Mouse (Mus musculus): ENCODE measurements around the gene Klc3. TPM values are rescaled to one million over a fixed set of nuclear protein-coding genes. Genes with fewer than 3 reads are reported as not detected.

The Klc3 gene
- 1.8 and 1.9 TPM in 2 replicates for polyA plus RNA-seq (2014; fragmentation: Nextera tagmentation; extraction: Ambion mirVana)

- Histone ChIP-seq H3K4me2 (ENCODE audit: low read length) (peak within 1 kb of the TSS; percentile 96), H3K4me3 (ENCODE audit: control insufficient read depth in 1 of 2, insufficient read depth in 1 of 2, low read depth in 1 of 2, low read length in 2 of 2) (peak within 1 kb of the TSS; percentile 57 to 59), H3K9ac (ENCODE audit: low read length) (peak within 1 kb of the TSS; percentile 69), H3K27me3 (ENCODE audit: control insufficient read depth, insufficient read depth, low read length) (peaks cover 39% of the 10 kb centered on the region), H3K4me1 (ENCODE audit: control insufficient read depth in 2 of 2, insufficient read depth in 2 of 2, low read length in 2 of 2) (peaks cover 0 to 7% of the 10 kb centered on the region in 2 experiments; a peak in 3 of 4 replicates), H3K27ac (replicated peaks in 1 of 2; ENCODE audit: control insufficient read depth in 1 of 2, insufficient read depth in 1 of 2, low read depth in 2 of 2, low read length in 2 of 2) (no peak within 1 kb of the TSS), H3K36me3 (ENCODE audit: control insufficient read depth, insufficient read depth, low read length) (no peaks in the 10 kb centered on the region), H3K9me3 (ENCODE audit: control insufficient read depth, low read length) (peaks cover 5% of the 10 kb centered on the region; the same call in 1 of the 2 replicates)
- peak; percentile 54 for ATAC-seq (ENCODE audit: insufficient number of reproducible peaks, insufficient read depth, low FRiP score, low read depth)
- WGBS, result under 1% methylated on average over 60 of the region's 62 CpGs
These were observed at the start of gene Klc3 for GRCm38 (mm10) chr7:19403731-19404296. TSS of gene Klc3 (minus strand) at chr7:19404104.

DNA sequence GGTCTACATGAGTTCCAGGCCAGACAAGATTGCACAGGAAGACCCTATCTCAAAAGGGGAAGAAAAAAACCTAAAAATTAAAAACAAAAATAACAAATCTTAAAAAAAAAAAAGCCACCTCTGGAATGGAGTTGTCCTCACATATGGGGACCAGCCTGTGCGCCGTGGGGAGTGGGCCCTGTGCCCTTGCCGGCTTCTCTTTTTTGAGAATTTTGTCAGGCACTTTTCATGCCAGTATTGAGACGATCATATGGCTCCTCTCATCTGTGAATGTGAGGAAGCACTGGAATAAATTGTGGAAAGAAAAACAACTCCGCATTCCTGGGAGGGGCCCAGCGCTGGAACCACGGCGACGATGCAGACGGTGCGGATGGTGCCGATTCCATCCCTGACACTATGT, 45.3 kb upstream of the Klc3 start:
- H3K4me2 ChIP-seq (ENCODE audit: low read length), result no peak overlapping the region
- H3K36me3 ChIP-seq (ENCODE audit: control insufficient read depth, insufficient read depth, low read length), result peaks cover 75% of the 10 kb centered on the region
- 78% methylated on average over 12 of the region's 12 CpGs for WGBS
- H3K4me1 ChIP-seq (ENCODE audit: control insufficient read depth in 2 of 2, insufficient read depth in 2 of 2, low read length in 2 of 2), result no peaks in the 10 kb centered on the region
- no peaks in the 10 kb centered on the region for H3K27me3 ChIP-seq (ENCODE audit: control insufficient read depth, insufficient read depth, low read length)
- no peak overlapping the region for H3K4me3 ChIP-seq (ENCODE audit: control insufficient read depth in 1 of 2, insufficient read depth in 1 of 2, low read depth in 1 of 2, low read length in 2 of 2)
- no peaks in the 10 kb centered on the region for H3K9me3 ChIP-seq (ENCODE audit: control insufficient read depth, low read length)
- H3K9ac ChIP-seq (ENCODE audit: low read length), result no peak overlapping the region
- no peak for ATAC-seq (ENCODE audit: insufficient number of reproducible peaks, insufficient read depth, low FRiP score, low read depth)
- no peak overlapping the region for H3K27ac ChIP-seq (replicated peaks in 1 of 2; ENCODE audit: control insufficient read depth in 1 of 2, insufficient read depth in 1 of 2, low read depth in 2 of 2, low read length in 2 of 2)

DNA sequence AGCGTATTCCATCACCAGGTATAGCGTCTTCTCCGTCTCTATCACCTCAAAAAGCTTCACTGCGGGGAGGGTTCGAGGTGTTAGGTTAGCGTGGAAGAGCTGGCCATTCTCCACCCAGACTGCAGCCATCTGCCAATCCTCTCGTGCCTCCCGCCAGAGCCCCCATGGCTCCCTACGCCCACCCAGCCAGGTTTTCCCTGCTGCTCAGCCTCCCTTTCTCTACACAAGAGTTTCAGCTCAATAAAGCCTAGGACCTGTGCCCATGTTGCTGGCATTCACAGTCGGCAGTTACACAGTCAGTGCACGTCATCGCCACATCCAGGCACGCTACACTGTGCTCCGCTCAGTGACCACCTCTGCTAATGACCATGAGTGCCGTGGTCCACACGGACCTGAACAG, 43.8 kb upstream of the Klc3 start:
- no peak overlapping the region for H3K9ac ChIP-seq (ENCODE audit: low read length)
- H3K27ac ChIP-seq (replicated peaks in 1 of 2; ENCODE audit: control insufficient read depth in 1 of 2, insufficient read depth in 1 of 2, low read depth in 2 of 2, low read length in 2 of 2), result no peak overlapping the region
- no peak overlapping the region for H3K4me3 ChIP-seq (ENCODE audit: control insufficient read depth in 1 of 2, insufficient read depth in 1 of 2, low read depth in 1 of 2, low read length in 2 of 2)
- no peak overlapping the region for H3K4me2 ChIP-seq (ENCODE audit: low read length)
- peaks cover 85% of the 10 kb centered on the region for H3K36me3 ChIP-seq (ENCODE audit: control insufficient read depth, insufficient read depth, low read length)
- no peaks in the 10 kb centered on the region for H3K4me1 ChIP-seq (ENCODE audit: control insufficient read depth in 2 of 2, insufficient read depth in 2 of 2, low read length in 2 of 2)
- ATAC-seq (ENCODE audit: insufficient number of reproducible peaks, insufficient read depth, low FRiP score, low read depth), result no peak
- WGBS, result 91% methylated on average over 16 of the region's 16 CpGs
- H3K27me3 ChIP-seq (ENCODE audit: control insufficient read depth, insufficient read depth, low read length), result no peaks in the 10 kb centered on the region
- H3K9me3 ChIP-seq (ENCODE audit: control insufficient read depth, low read length), result no peaks in the 10 kb centered on the region

DNA sequence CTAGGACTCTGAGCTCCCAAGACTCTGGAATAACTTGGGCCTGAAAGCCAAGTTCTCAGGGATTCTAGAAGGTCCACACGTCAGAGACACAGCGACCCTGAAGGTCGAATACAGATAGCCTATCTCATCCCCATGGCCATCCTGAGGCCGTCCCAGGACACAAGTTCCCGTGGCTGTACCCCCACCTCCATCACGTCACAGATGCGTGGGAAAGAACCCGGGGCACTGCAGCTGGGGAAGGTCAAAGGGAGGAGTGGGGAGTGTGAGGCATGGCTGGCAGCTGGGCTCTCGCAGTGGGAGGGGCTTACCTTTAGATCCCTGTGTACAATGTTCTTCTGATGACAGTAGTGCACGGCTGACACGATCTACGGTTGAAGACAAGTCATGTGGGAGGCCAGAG, 40.9 kb upstream of the Klc3 start:
- WGBS, result 78% methylated on average over 12 of the region's 12 CpGs
- Histone ChIP-seq H3K9me3 (ENCODE audit: control insufficient read depth, low read length) (no peaks in the 10 kb centered on the region), H3K4me2 (ENCODE audit: low read length) (no peak overlapping the region), H3K27ac (replicated peaks in 1 of 2; ENCODE audit: control insufficient read depth in 1 of 2, insufficient read depth in 1 of 2, low read depth in 2 of 2, low read length in 2 of 2) (no peak overlapping the region), H3K9ac (ENCODE audit: low read length) (no peak overlapping the region), H3K27me3 (ENCODE audit: control insufficient read depth, insufficient read depth, low read length) (no peaks in the 10 kb centered on the region), H3K36me3 (ENCODE audit: control insufficient read depth, insufficient read depth, low read length) (peaks cover 91% of the 10 kb centered on the region), H3K4me1 (ENCODE audit: control insufficient read depth in 2 of 2, insufficient read depth in 2 of 2, low read length in 2 of 2) (no peaks in the 10 kb centered on the region), H3K4me3 (ENCODE audit: control insufficient read depth in 1 of 2, insufficient read depth in 1 of 2, low read depth in 1 of 2, low read length in 2 of 2) (no peak overlapping the region)
- ATAC-seq (ENCODE audit: insufficient number of reproducible peaks, insufficient read depth, low FRiP score, low read depth), result no peak

GRCm38 (mm10) chr7:19443344-19443743, 39.4 kb upstream of the Klc3 start:
- Histone ChIP-seq H3K27ac (replicated peaks in 1 of 2; ENCODE audit: control insufficient read depth in 1 of 2, insufficient read depth in 1 of 2, low read depth in 2 of 2, low read length in 2 of 2) (no peak overlapping the region), H3K4me1 (ENCODE audit: control insufficient read depth in 2 of 2, insufficient read depth in 2 of 2, low read length in 2 of 2) (no peaks in the 10 kb centered on the region), H3K27me3 (ENCODE audit: control insufficient read depth, insufficient read depth, low read length) (no peaks in the 10 kb centered on the region), H3K9me3 (ENCODE audit: control insufficient read depth, low read length) (no peaks in the 10 kb centered on the region), H3K4me2 (ENCODE audit: low read length) (no peak overlapping the region), H3K36me3 (ENCODE audit: control insufficient read depth, insufficient read depth, low read length) (peaks cover 84% of the 10 kb centered on the region), H3K4me3 (ENCODE audit: control insufficient read depth in 1 of 2, insufficient read depth in 1 of 2, low read depth in 1 of 2, low read length in 2 of 2) (no peak overlapping the region), H3K9ac (ENCODE audit: low read length) (no peak overlapping the region)
- 37% methylated on average over 3 of the region's 3 CpGs for WGBS
- no peak; the same call in 1 of the 2 replicates for ATAC-seq (ENCODE audit: insufficient number of reproducible peaks, insufficient read depth, low FRiP score, low read depth)

- Histone ChIP-seq H3K27me3 (ENCODE audit: control insufficient read depth, insufficient read depth, low read length) (no peaks in the 10 kb centered on the region), H3K4me1 (ENCODE audit: control insufficient read depth in 2 of 2, insufficient read depth in 2 of 2, low read length in 2 of 2) (no peaks in the 10 kb centered on the region), H3K27ac (replicated peaks in 1 of 2; ENCODE audit: control insufficient read depth in 1 of 2, insufficient read depth in 1 of 2, low read depth in 2 of 2, low read length in 2 of 2) (peak overlapping the region; percentile 20 to 42; a peak in 2 of 4 replicates), H3K36me3 (ENCODE audit: control insufficient read depth, insufficient read depth, low read length) (peaks cover 85% of the 10 kb centered on the region), H3K9ac (ENCODE audit: low read length) (no peak overlapping the region), H3K9me3 (ENCODE audit: control insufficient read depth, low read length) (no peaks in the 10 kb centered on the region), H3K4me2 (ENCODE audit: low read length) (no peak overlapping the region), H3K4me3 (ENCODE audit: control insufficient read depth in 1 of 2, insufficient read depth in 1 of 2, low read depth in 1 of 2, low read length in 2 of 2) (no peak overlapping the region)
- 0 out of 2 replicates have a peak, but pooled peaks have one; percentile 23 for ATAC-seq (ENCODE audit: insufficient number of reproducible peaks, insufficient read depth, low FRiP score, low read depth)
- 60% methylated on average over 9 of the region's 9 CpGs for WGBS
These were observed 37.7 kb upstream of the Klc3 start for GRCm38 (mm10) chr7:19441448-19442091.

GRCm38 (mm10) chr7:19437048-19437447, 33.1 kb upstream of the Klc3 start:
- H3K27ac ChIP-seq (replicated peaks in 1 of 2; ENCODE audit: control insufficient read depth in 1 of 2, insufficient read depth in 1 of 2, low read depth in 2 of 2, low read length in 2 of 2), result no peak overlapping the region
- H3K36me3 ChIP-seq (ENCODE audit: control insufficient read depth, insufficient read depth, low read length), result peaks cover 93% of the 10 kb centered on the region
- H3K4me2 ChIP-seq (ENCODE audit: low read length), result no peak overlapping the region
- ATAC-seq (ENCODE audit: insufficient number of reproducible peaks, insufficient read depth, low FRiP score, low read depth), result no peak
- no peaks in the 10 kb centered on the region for H3K27me3 ChIP-seq (ENCODE audit: control insufficient read depth, insufficient read depth, low read length)
- H3K9ac ChIP-seq (ENCODE audit: low read length), result no peak overlapping the region
- no peak overlapping the region for H3K4me3 ChIP-seq (ENCODE audit: control insufficient read depth in 1 of 2, insufficient read depth in 1 of 2, low read depth in 1 of 2, low read length in 2 of 2)
- 86% methylated on average over 9 of the region's 9 CpGs for WGBS
- no peaks in the 10 kb centered on the region for H3K9me3 ChIP-seq (ENCODE audit: control insufficient read depth, low read length)
- H3K4me1 ChIP-seq (ENCODE audit: control insufficient read depth in 2 of 2, insufficient read depth in 2 of 2, low read length in 2 of 2), result no peaks in the 10 kb centered on the region
